In genomic region chr13:24640836-24641385, GRCm38 (mm10) we compare ENCODE assay signal across 10 mouse cellular contexts. TPM values are rescaled to one million over a fixed set of nuclear protein-coding genes. Genes with fewer than 3 reads are reported as not detected.
DNase-seq lines count a peak whose midpoint lies in the region; ATAC-seq and TF ChIP-seq lines count a peak whose summit lies in the region.
"Had no signal": no experiment of that assay in that cellular context is flagged by ENCODE, and none has a peak within 500 bp of the region (broad histone marks: within the 10 kb centered on the region; RNA-seq: fewer than 3 reads in every experiment).

No protein-coding gene starts in this region.

- H3K4me2 ChIP-seq in heart, embryonic 15.5 days, result peak overlapping the region; percentile 90
- H3K4me2 ChIP-seq in kidney, embryonic 14.5 days (replicated peaks; ENCODE audit: low read depth, low read length), result no peak overlapping the region
- H3K4me2 ChIP-seq: liver, embryonic 15.5 days had no signal

- intact Hi-C loops in heart, postnatal 25 days (cut with DNase I), result no loop called here

- no peaks in the 10 kb centered on the region for H3K9me3 ChIP-seq in heart, embryonic 15.5 days (replicated peaks)
- no peaks in the 10 kb centered on the region for H3K9me3 ChIP-seq in kidney, embryonic 14.5 days (ENCODE audit: control insufficient read depth, low read length)
- H3K9me3 ChIP-seq: liver, embryonic 15.5 days had no signal

- H3K4me1 ChIP-seq in heart, embryonic 15.5 days (replicated peaks), result peaks cover 62% of the 10 kb centered on the region
- no peaks in the 10 kb centered on the region; the same call in 1 of the 2 replicates for H3K4me1 ChIP-seq in kidney, embryonic 14.5 days (ENCODE audit: control insufficient read depth, insufficient read depth, low read length)
- no peaks in the 10 kb centered on the region; the same call in 1 of the 2 replicates for H3K4me1 ChIP-seq in cerebellum, adult 2 months (ENCODE audit: control insufficient read depth, insufficient read depth, low read length)

- no peak for TF ChIP-seq POLR2A in cerebellum, adult 2 months (IDR thresholded peaks at IDR 0.05; ENCODE audit: borderline replicate concordance, insufficient read depth, low read length)

- WGBS in heart, embryonic 15.5 days, result 74% methylated on average over 3 of the region's 3 CpGs
- WGBS in kidney, embryonic 14.5 days, result 71% methylated on average over 3 of the region's 3 CpGs
- 87% methylated on average over 3 of the region's 3 CpGs for WGBS in cerebellum, adult 2 months

- H3K36me3 ChIP-seq in heart, embryonic 15.5 days, result no peaks in the 10 kb centered on the region
- no peaks in the 10 kb centered on the region for H3K36me3 ChIP-seq in kidney, embryonic 14.5 days (ENCODE audit: control insufficient read depth, insufficient read depth, low read length)
- H3K36me3 ChIP-seq: liver, embryonic 15.5 days had no signal

- no peak for TF ChIP-seq CTCF in cerebellum, adult 2 months (IDR thresholded peaks at IDR 0.05; ENCODE audit: borderline replicate concordance, insufficient read depth, low read depth, low read length)

- H3K4me3 ChIP-seq in heart, embryonic 15.5 days, result no peak overlapping the region
- no peak overlapping the region for H3K4me3 ChIP-seq in kidney, embryonic 14.5 days (ENCODE audit: low read length)
- H3K4me3 ChIP-seq in cerebellum, adult 2 months (replicated peaks; ENCODE audit: insufficient read depth, low read depth, low read length), result no peak overlapping the region
- H3K4me3 ChIP-seq: liver, embryonic 15.5 days had no signal

- H3K27me3 ChIP-seq in heart, embryonic 15.5 days, result no peaks in the 10 kb centered on the region
- 0 out of 2 replicates have a peak, but pooled peaks cover 2% of the 10 kb centered on the region for H3K27me3 ChIP-seq in kidney, embryonic 14.5 days (ENCODE audit: control insufficient read depth, insufficient read depth, low read length)
- H3K27me3 ChIP-seq in cerebellum, adult 2 months (ENCODE audit: control insufficient read depth, insufficient read depth, low read length), result no peaks in the 10 kb centered on the region

- H3K27ac ChIP-seq in heart, embryonic 15.5 days, result peak overlapping the region; percentile 84
- H3K27ac ChIP-seq in kidney, embryonic 14.5 days (ENCODE audit: low read depth, low read length), result no peak overlapping the region
- no peak overlapping the region for H3K27ac ChIP-seq in cerebellum, adult 2 months (ENCODE audit: insufficient read depth, low read length)

- no peak for DNase-seq in heart, postnatal 25 days (ENCODE audit: low spot score)
- peak; percentile 32 for DNase-seq in thymus, postnatal 25 days
- DNase-seq in thymus, postnatal 10 days (ENCODE audit: low spot score in 2 of 2), result no peak
- no peak for DNase-seq in testis, postnatal 10 days (ENCODE audit: low spot score)
- no peak for DNase-seq in cerebellum, adult 2 months
- DNase-seq: cerebellum, adult 8-10 months had no signal

- no peak overlapping the region for H3K9ac ChIP-seq in heart, embryonic 15.5 days
- no peak overlapping the region for H3K9ac ChIP-seq in kidney, embryonic 14.5 days (ENCODE audit: low read depth, low read length)
- H3K9ac ChIP-seq: liver, embryonic 15.5 days had no signal

- ATAC-seq in heart, embryonic 15.5 days (replicated peaks; ENCODE audit: insufficient number of reproducible peaks, insufficient read depth, low FRiP score, low read depth), result no peak
- ATAC-seq in inflammation-experienced regulatory T-cells, adult 6 months, result peak; percentile 11
- ATAC-seq in kidney, embryonic 14.5 days (ENCODE audit: low FRiP score, low TSS enrichment), result no peak

RNA-seq across cellular contexts. Expression of gene Ripor2, which starts 58.9 kb away (rescaled TPM):
- polyA plus RNA-seq in heart, embryonic 15.5 days (2015; fragmentation: Nextera tagmentation; extraction: Ambion mirVana), result 14.5 and 16.0 TPM in 2 replicates
- total RNA-seq in heart, postnatal 25 days (2021), result 1 to 10 TPM; 5.3 to 7.2 TPM
- polyA plus RNA-seq in inflammation-experienced regulatory T-cells, adult 6 months (2017; shearing (Covaris generic)), result 100 to 1,000 TPM; 199 to 236 (median 232) TPM
- polyA plus RNA-seq in kidney, embryonic 14.5 days (2014; fragmentation: Nextera tagmentation; extraction: Ambion mirVana), result 2.4 and 3.1 TPM in 2 replicates
- 8.5 and 8.9 TPM in 2 replicates for polyA plus RNA-seq in cerebellum, adult 2 months (2012; rRNA removed)

Comparison
In these comparisons a context has a peak if more than half of its experiments do, and no peak if none do; other contexts are left out.
1. RNA of gene Ripor2, which starts 58.9 kb away (polyA plus RNA-seq): 199 to 236 TPM in inflammation-experienced regulatory T-cells, adult 6 months; 14.5 to 16.0 TPM in heart, embryonic 15.5 days, 8.5 to 8.9 TPM in cerebellum, adult 2 months and 2.4 to 3.1 TPM in kidney, embryonic 14.5 days; every median in the first group is over 10 times any median in the second.